Mouse (Mus musculus): ENCODE measurements around the gene Rsc1a1. TPM values are rescaled to one million over a fixed set of nuclear protein-coding genes. Genes with fewer than 3 reads are reported as not detected.

The Rsc1a1 gene
- polyA plus RNA-seq (2017; shearing (Covaris generic)), result 3.4 TPM

GRCm38 (mm10) chr4:141685499-141685898 lies at the start of gene Rsc1a1:
Gene Rsc1a1, minus strand, starts transcription at chr4:141685599.

DNA sequence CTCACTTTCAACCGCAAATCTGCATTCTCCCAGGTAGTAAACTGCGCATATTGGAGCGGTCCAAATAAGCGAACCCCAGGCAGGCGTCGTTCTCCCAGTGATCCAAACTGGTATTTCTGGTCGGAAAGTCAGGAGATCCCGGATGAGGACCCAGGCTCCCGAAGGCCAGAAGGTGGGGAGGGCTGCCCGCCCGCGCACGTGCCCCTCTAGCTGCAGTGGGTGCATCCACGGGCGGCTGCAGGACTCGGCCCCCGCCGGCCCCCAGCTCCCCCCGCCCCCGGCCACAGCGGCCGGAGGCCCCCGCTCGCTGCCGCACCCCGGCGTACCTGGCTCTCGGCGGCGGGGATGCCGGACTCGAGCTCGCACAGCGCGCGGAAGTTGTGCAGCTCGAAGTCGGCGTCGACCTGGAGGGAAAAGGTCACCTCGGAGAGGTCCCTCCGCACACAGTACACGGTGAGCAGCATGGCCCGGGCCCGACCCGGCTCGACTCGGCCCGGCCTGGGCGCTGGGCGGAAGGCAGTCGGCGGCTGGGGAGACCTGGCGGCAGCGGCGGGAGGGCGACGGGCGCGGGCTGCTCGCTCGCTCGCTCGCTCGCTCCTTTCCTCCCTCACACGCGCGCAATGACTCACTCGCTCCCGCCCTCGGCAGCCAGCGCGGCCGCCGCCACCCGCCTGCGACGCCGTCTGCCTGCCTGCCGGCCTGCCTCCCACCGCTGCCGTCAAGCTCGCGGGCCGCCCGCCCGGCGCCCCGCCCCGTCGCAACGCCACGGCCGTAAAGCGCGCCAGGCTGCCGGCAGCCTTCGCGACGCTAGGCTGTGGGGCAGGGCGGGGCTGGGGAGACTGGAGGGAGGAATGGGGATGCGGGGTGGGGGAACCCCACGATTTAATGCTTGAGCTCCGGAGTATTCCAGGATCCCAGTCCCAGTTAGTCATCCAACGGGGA lies 37.6 kb upstream of the Rsc1a1 start, which contains the start of gene Ddi2:
Ddi2 (minus strand) TSS at position 689 of the 942 bp plus-strand sequence.

DNA sequence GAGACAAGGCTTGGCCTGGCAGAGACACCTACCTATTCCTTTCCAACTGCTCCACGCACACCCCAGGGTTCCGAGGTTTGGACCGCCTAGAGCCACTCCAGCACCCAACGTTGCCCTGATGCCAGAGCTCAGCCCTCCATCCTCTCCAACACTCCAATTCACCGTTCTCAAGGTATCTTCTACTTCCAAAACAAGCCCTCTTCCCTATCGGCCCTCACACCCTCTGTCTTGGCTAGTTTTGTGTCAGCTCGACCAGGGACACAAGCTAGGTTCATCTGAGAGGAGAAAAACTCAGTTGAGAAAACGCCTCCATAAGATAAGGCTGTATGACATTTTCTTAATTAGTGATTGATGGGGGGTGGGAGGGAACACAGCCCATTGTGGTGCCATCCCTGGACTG lies 20.6 kb downstream of the Rsc1a1 start, which contains the start of gene Plekhm2:
Plekhm2 (minus strand) TSS at position 101 of the 400 bp plus-strand sequence.

Other genes with a start within 250 kb of the Rsc1a1 start
- not detected for gene Srarp, start 249.5 kb downstream of the Rsc1a1 start, polyA plus RNA-seq (2017; shearing (Covaris generic))
- gene Zbtb17, start 240.9 kb downstream of the Rsc1a1 start, polyA plus RNA-seq (2017; shearing (Covaris generic)), result 47.7 TPM
- gene Spen, start 147.0 kb downstream of the Rsc1a1 start, polyA plus RNA-seq (2017; shearing (Covaris generic)), result 32.1 TPM
- not detected for gene Fblim1, start 79.5 kb downstream of the Rsc1a1 start, polyA plus RNA-seq (2017; shearing (Covaris generic))
- gene Tmem82, start 67.0 kb downstream of the Rsc1a1 start, polyA plus RNA-seq (2017; shearing (Covaris generic)), result not detected
- not detected for gene Slc25a34, start 61.8 kb downstream of the Rsc1a1 start, polyA plus RNA-seq (2017; shearing (Covaris generic))
- 11.3 TPM for gene Plekhm2, start 20.7 kb downstream of the Rsc1a1 start, polyA plus RNA-seq (2017; shearing (Covaris generic))
- 55.0 TPM for gene Ddi2, start 37.8 kb upstream of the Rsc1a1 start, polyA plus RNA-seq (2017; shearing (Covaris generic))
- not detected for gene Agmat, start 61.1 kb upstream of the Rsc1a1 start, polyA plus RNA-seq (2017; shearing (Covaris generic))
- gene Dnajc16, start 105.3 kb upstream of the Rsc1a1 start, polyA plus RNA-seq (2017; shearing (Covaris generic)), result 2.7 TPM
- gene Casp9, start 108.0 kb upstream of the Rsc1a1 start, polyA plus RNA-seq (2017; shearing (Covaris generic)), result 8.6 TPM
- not detected for gene Cela2a, start 140.6 kb upstream of the Rsc1a1 start, polyA plus RNA-seq (2017; shearing (Covaris generic))
- gene Ctrc, start 160.8 kb upstream of the Rsc1a1 start, polyA plus RNA-seq (2017; shearing (Covaris generic)), result not detected
- gene Efhd2, start 189.3 kb upstream of the Rsc1a1 start, polyA plus RNA-seq (2017; shearing (Covaris generic)), result 59.9 TPM

All from naive thymus-derived CD4-positive, alpha-beta T cell, adult 5 months (primary cell).